Mouse (Mus musculus): ENCODE measurements around the gene Afg1l. TPM values are rescaled to one million over a fixed set of nuclear protein-coding genes. Genes with fewer than 3 reads are reported as not detected.

Gene Afg1l
- polyA plus RNA-seq, 1 experiment from 2014 or later: 4.0 TPM

DNA sequence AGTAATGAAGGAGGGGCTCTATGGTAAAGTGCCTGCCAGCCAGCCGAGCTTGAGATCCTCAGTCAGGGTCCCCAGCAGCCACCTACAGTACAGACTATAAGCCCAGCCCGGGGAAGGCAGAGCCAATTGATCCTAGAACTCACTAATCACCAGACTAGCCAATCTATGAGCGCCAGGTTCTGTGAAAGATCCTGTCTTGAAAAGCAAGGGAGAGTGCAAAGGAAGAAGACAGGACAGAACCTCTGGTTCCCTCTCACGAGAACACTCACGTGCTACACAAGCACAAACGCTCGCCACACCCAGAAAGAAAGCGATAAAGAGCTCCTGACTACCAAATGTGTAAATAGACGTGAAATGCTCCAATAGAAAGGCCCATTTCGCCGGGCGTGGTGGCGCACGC lies 13.6 kb downstream of the Afg1l start:
- H3K9me3 ChIP-seq (replicated peaks): no peaks in the 10 kb centered on the region; the same call in 1 of the 2 replicates
- H3K9ac ChIP-seq: no peak overlapping the region
- ATAC-seq: no peak
- H3K4me3 ChIP-seq: no peak overlapping the region
- no peak overlapping the region for H3K27ac ChIP-seq
- no peaks in the 10 kb centered on the region for H3K36me3 ChIP-seq (ENCODE audit: poor library complexity, severe bottlenecking)
- no peak overlapping the region for H3K4me2 ChIP-seq
- H3K4me1 ChIP-seq: no peaks in the 10 kb centered on the region
- H3K27me3 ChIP-seq: no peaks in the 10 kb centered on the region
- 81% methylated on average over 14 of the region's 14 CpGs for whole genome bisulfite sequencing

GRCm38 (mm10) chr10:42464224-42464623 lies 14.1 kb downstream of the Afg1l start:
- ATAC-seq: no peak
- WGBS: 56% methylated on average over 5 of the region's 5 CpGs
- Histone ChIP-seq H3K27me3 (no peaks in the 10 kb centered on the region), H3K4me3 (no peak overlapping the region), H3K36me3 (ENCODE audit: poor library complexity, severe bottlenecking) (no peaks in the 10 kb centered on the region), H3K9ac (no peak overlapping the region), H3K27ac (peak overlapping the region; percentile 10; the same call in 1 of the 2 replicates), H3K4me1 (no peaks in the 10 kb centered on the region), H3K9me3 (replicated peaks) (peaks cover 3% of the 10 kb centered on the region), H3K4me2 (no peak overlapping the region)

DNA sequence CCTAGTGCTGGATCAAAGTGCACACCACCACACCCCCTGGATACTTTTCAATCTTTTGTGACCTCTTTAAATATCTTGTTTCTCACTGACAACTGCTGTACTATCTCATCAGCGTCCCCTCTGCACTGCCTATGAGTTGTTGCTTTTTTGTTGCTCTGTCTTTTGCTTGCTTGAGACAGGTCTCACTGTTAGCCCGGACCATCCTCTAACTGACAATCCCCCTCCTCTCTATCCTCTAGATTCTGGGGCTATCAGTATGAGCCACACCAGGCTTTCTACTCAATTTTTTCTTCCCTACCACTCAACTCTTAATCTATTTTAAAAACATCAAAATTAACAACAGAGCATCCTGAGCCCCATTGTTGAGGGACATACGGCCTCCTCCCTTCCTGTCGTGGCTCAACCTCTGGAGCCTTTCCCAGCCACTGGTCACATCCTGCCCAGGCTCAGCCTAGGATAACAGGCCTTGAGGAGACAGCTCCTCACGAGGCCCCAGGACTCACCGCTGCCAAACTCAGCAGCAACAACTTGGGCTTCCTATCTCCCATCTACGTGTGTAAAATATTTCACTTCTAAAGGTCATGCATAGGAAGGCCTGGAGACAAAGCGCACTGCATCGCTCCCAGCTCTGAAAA lies 20.7 kb downstream of the Afg1l start:
- WGBS: 87% methylated on average over 9 of the region's 9 CpGs
- H3K9me3 ChIP-seq (replicated peaks): peaks cover 11% of the 10 kb centered on the region
- no peak overlapping the region for H3K9ac ChIP-seq
- no peaks in the 10 kb centered on the region for H3K27me3 ChIP-seq
- no peak for ATAC-seq
- no peak overlapping the region for H3K4me2 ChIP-seq
- peaks cover 2% of the 10 kb centered on the region; the same call in 1 of the 2 replicates for H3K4me1 ChIP-seq
- H3K4me3 ChIP-seq: no peak overlapping the region
- H3K27ac ChIP-seq: no peak overlapping the region
- H3K36me3 ChIP-seq (ENCODE audit: poor library complexity, severe bottlenecking): peaks cover 7% of the 10 kb centered on the region; the same call in 1 of the 2 replicates

DNA sequence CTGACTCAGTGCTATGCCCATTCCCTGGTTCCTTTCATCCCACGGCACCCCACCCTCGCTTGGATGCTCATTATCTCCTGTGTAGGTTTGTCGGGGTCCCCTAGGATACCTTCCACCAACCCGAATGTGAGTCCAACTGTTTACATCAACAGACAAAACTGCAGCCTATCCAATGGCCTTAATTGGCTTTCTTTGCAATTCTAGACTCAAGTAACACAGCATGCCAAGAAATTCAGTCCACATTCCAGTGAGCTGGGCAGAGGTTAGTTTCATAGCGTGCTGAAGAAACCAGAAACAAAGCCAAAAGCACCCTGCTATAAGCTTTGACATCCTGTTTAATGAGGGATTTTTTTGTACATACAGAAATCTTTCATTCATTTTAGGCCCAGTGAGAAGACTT lies 22.4 kb downstream of the Afg1l start:
- Histone ChIP-seq H3K4me1 (peaks cover 2% of the 10 kb centered on the region; the same call in 1 of the 2 replicates), H3K9ac (no peak overlapping the region), H3K27ac (no peak overlapping the region), H3K27me3 (no peaks in the 10 kb centered on the region), H3K4me3 (no peak overlapping the region), H3K36me3 (ENCODE audit: poor library complexity, severe bottlenecking) (peaks cover 7% of the 10 kb centered on the region; the same call in 1 of the 2 replicates), H3K4me2 (no peak overlapping the region), H3K9me3 (replicated peaks) (peaks cover 11% of the 10 kb centered on the region)
- 46% methylated on average over 5 of the region's 5 CpGs for WGBS
- no peak for ATAC-seq

DNA sequence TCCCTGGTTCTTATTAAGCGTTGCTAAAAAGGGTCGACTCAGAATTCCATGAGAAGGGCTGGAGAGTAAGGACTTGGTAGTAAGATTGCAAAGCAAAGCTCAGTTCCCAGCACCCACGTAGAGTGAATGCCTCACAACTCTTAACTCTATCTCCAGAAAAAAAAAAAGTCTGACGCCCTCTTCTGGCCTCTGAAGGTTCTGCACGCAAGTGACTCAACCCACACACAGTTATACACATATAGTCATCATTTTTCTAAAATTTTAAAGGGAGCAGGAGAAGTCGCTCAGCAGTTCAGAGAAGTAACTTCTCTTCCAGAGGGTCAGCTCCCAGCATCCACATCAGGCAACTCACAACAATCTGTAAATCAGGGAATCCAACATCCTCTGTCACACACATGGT lies 23.7 kb downstream of the Afg1l start:
- Histone ChIP-seq H3K9ac (no peak overlapping the region), H3K4me3 (no peak overlapping the region), H3K36me3 (ENCODE audit: poor library complexity, severe bottlenecking) (peaks cover 7% of the 10 kb centered on the region; the same call in 1 of the 2 replicates), H3K27me3 (no peaks in the 10 kb centered on the region), H3K27ac (no peak overlapping the region), H3K9me3 (replicated peaks) (peaks cover 11% of the 10 kb centered on the region), H3K4me1 (peaks cover 2% of the 10 kb centered on the region; the same call in 1 of the 2 replicates), H3K4me2 (no peak overlapping the region)
- ATAC-seq: no peak
- WGBS: 85% methylated on average over 6 of the region's 6 CpGs

GRCm38 (mm10) chr10:42454266-42454665 lies 24.1 kb downstream of the Afg1l start:
- no peak overlapping the region for H3K4me3 ChIP-seq
- peaks cover 7% of the 10 kb centered on the region; the same call in 1 of the 2 replicates for H3K36me3 ChIP-seq (ENCODE audit: poor library complexity, severe bottlenecking)
- no peaks in the 10 kb centered on the region for H3K27me3 ChIP-seq
- no peak overlapping the region for H3K4me2 ChIP-seq
- peaks cover 8% of the 10 kb centered on the region; the same call in 1 of the 2 replicates for H3K9me3 ChIP-seq (replicated peaks)
- peaks cover 4% of the 10 kb centered on the region; the same call in 1 of the 2 replicates for H3K4me1 ChIP-seq
- ATAC-seq: no peak
- no peak overlapping the region for H3K9ac ChIP-seq
- WGBS: 79% methylated on average over 11 of the region's 11 CpGs
- H3K27ac ChIP-seq: no peak overlapping the region

GRCm38 (mm10) chr10:42449672-42450071 lies 28.7 kb downstream of the Afg1l start:
- Histone ChIP-seq H3K9ac (no peak overlapping the region), H3K9me3 (replicated peaks) (peaks cover 5% of the 10 kb centered on the region; the same call in 1 of the 2 replicates)
- WGBS: 35% methylated on average over 3 of the region's 4 CpGs

GRCm38 (mm10) chr10:42448371-42448770 lies 30.0 kb downstream of the Afg1l start:
- Histone ChIP-seq H3K9ac (no peak overlapping the region), H3K4me2 (no peak overlapping the region), H3K36me3 (ENCODE audit: poor library complexity, severe bottlenecking) (peaks cover 2% of the 10 kb centered on the region; the same call in 1 of the 2 replicates), H3K27me3 (no peaks in the 10 kb centered on the region), H3K4me3 (no peak overlapping the region), H3K27ac (no peak overlapping the region), H3K4me1 (peaks cover 9% of the 10 kb centered on the region), H3K9me3 (replicated peaks) (peaks cover 3% of the 10 kb centered on the region; the same call in 1 of the 2 replicates)
- 48% methylated on average over 7 of the region's 7 CpGs for WGBS
- no peak for ATAC-seq

More at GRCm38 (mm10) chr10:42449672-42450071, 28.7 kb downstream of the Afg1l start:
- Histone ChIP-seq H3K27me3 (no peaks in the 10 kb centered on the region), H3K27ac (no peak overlapping the region), H3K4me2 (no peak overlapping the region), H3K4me3 (no peak overlapping the region), H3K4me1 (peaks cover 9% of the 10 kb centered on the region), H3K36me3 (ENCODE audit: poor library complexity, severe bottlenecking) (peaks cover 7% of the 10 kb centered on the region; the same call in 1 of the 2 replicates)
- ATAC-seq: no peak

- Histone ChIP-seq H3K4me2 (no peak overlapping the region), H3K36me3 (ENCODE audit: poor library complexity, severe bottlenecking) (no peaks in the 10 kb centered on the region), H3K9me3 (replicated peaks) (no peaks in the 10 kb centered on the region), H3K27me3 (no peaks in the 10 kb centered on the region), H3K9ac (no peak overlapping the region), H3K27ac (no peak overlapping the region), H3K4me3 (no peak overlapping the region), H3K4me1 (peaks cover 9% of the 10 kb centered on the region)
- ATAC-seq: no peak
- WGBS: 64% methylated on average over 9 of the region's 9 CpGs
Observed at GRCm38 (mm10) chr10:42446145-42446544, 32.2 kb downstream of the Afg1l start.

- WGBS: 62% methylated on average over 5 of the region's 5 CpGs
- Histone ChIP-seq H3K27me3 (no peaks in the 10 kb centered on the region), H3K27ac (no peak overlapping the region), H3K9me3 (replicated peaks) (peaks cover 6% of the 10 kb centered on the region), H3K4me1 (no peaks in the 10 kb centered on the region), H3K4me3 (no peak overlapping the region), H3K4me2 (no peak overlapping the region), H3K9ac (no peak overlapping the region), H3K36me3 (ENCODE audit: poor library complexity, severe bottlenecking) (peaks cover 6% of the 10 kb centered on the region)
- ATAC-seq: no peak
Observed at GRCm38 (mm10) chr10:42436842-42437805, 41.2 kb downstream of the Afg1l start.

GRCm38 (mm10) chr10:42417530-42418174 lies 60.7 kb downstream of the Afg1l start:
- H3K4me1 ChIP-seq: peaks cover 29% of the 10 kb centered on the region
- peak overlapping the region; percentile 38 for H3K4me2 ChIP-seq
- H3K36me3 ChIP-seq (ENCODE audit: poor library complexity, severe bottlenecking): no peaks in the 10 kb centered on the region
- no peak overlapping the region for H3K9ac ChIP-seq
- ATAC-seq: peak; percentile 50
- no peak overlapping the region for H3K4me3 ChIP-seq
- WGBS: 8% methylated on average over 10 of the region's 10 CpGs
- no peaks in the 10 kb centered on the region for H3K27me3 ChIP-seq
- no peak overlapping the region for H3K27ac ChIP-seq
- no peaks in the 10 kb centered on the region for H3K9me3 ChIP-seq (replicated peaks)

All from forebrain, embryonic 13.5 days (tissue).